Mouse (Mus musculus) frontal cortex, postnatal 14 days (tissue): ENCODE data around the gene Vps33b.

Experiments used
- DNase-seq, 2 experiments: peaks; one replicate each; pipeline ENCODE4 v3.0.0; 2022; ENCODE audit warnings: low spot score in 2 of 2

The Vps33b gene

DNA sequence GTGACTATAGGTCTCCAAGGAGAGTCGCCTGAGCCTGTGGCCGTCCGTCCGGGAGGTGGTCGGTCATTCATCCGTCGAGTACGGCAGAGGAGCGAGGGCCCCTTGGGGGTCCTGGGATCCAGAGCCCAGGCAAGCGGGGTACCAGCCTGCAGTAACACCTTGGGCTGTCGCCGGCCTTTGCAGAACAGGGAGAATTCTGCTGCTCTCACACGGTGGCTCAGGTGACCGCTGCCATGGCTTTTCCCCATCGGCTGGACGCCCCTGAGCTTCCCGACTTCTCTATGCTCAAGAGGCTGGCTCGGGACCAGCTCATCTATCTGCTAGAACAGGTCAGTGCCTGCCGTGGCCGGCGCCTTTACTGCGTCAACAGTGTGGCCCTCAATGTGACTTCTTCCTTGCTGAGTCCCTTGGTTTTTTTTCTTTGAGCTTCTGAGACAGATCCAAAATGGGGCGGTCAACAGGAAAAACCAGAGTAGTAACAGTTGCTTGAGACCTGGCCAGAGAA, 354 bp downstream of the Vps33b start:
- peak; percentile 27 to 38 for DNase-seq

GRCm38 (mm10) chr7:80273456-80273855, 4.0 kb downstream of the Vps33b start:
- DNase-seq: no peak

DNA sequence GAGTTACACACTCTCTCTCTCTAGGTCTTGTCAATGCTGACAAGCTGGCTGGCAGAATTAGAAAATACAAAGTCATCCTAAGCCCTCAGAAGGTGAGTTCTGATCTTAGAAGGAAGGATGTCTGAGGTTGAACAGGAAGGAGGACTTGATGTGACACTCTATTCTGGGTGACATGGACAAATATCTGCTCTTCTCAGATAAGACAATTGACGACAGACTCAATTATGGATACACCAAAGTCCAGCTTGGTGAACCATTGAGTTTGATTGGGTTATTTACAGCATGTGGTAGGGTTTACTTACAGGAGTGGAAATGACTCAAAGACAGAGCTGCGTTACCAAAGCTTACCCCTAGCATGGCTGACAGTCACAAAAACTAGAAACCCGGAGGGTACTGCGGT, 6.9 kb downstream of the Vps33b start:
- no peak for DNase-seq

GRCm38 (mm10) chr7:80280032-80280431, 10.6 kb downstream of the Vps33b start:
- DNase-seq: no peak

GRCm38 (mm10) chr7:80280998-80281397, 11.5 kb downstream of the Vps33b start:
- DNase-seq: no peak

DNA sequence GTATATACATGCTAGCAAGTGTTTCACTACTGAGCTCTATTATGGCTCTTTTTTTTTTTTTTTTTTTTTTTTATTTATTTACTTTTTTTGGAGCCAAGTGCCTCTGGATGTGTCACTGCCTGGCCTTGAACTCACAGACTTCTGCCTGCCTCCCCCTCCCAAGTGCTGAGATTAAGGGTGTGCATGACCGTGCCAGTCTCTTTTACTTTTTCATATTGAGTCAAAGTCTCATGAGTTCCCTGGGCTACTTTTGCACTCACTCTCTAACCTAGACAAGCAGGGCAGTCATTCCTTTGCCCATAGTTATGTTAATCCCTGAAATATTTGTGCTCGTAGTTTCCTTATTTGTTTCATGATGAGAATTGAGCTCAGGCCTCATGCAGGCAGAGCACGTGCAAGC, 12.2 kb downstream of the Vps33b start:
- DNase-seq: no peak

- no peak for DNase-seq
Observed at GRCm38 (mm10) chr7:80283226-80283918, 13.9 kb downstream of the Vps33b start.

- DNase-seq: no peak
Observed at GRCm38 (mm10) chr7:80284391-80284790, 14.9 kb downstream of the Vps33b start.

DNA sequence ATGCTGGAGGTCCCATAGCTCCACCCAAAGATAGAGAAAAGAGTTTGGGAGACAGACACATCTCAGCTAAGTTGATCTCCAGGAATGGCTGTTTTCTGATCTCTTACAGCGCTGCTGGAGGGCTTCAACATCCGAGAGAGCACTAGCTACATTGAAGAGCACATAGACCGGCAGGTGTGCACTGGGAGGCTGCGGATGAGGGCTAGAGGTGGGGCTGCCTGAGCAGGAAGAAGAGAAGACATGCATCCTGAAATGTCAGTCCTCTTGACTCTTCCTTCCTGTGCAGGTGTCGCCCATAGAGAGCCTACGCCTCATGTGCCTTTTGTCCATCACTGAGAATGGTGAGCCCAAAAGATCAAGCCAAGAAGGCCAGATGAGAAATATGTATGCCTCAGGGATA, 16.3 kb downstream of the Vps33b start:
- no peak for DNase-seq

GRCm38 (mm10) chr7:80287736-80288135, 18.3 kb downstream of the Vps33b start:
- no peak for DNase-seq

DNA sequence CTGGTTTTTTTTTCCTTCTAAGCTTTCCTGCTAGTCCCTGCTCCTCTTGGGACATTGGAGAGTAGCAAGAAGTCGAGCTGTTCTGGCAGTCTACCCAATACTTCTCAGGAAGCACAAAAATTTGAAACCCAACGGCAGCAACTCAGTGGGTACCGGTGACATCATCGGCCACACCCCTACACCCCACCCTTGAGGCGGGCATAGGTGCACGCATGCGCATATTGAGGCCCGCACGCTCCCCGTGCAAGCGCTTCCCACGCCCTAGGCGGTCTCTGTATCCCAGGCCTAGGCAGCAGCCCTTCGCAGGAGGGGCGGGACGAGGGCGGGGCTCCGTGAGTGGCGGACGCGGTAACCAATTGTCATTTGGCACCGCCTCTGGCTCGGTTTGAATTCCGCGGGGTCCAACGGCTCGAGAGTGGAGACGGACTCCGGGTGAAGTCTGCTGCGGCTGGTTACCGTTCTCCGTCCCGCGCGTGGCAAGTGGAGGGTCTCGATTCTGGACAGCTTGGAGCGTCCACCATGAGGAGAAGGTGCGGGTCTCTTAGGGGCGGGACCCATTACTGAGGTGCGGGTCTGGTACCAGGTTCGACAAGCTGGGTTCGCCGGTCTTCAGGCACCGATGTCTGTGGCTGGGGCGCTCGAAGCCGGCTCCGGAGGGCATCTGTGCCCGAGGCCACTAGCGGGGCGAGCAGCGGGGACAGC, 24.8 kb downstream of the Vps33b start, which contains the start of gene Prc1:
Gene Prc1, plus strand, starts transcription at position 389 of the 702 bp plus-strand sequence.
- DNase-seq: peak; percentile 96 to 98

DNA sequence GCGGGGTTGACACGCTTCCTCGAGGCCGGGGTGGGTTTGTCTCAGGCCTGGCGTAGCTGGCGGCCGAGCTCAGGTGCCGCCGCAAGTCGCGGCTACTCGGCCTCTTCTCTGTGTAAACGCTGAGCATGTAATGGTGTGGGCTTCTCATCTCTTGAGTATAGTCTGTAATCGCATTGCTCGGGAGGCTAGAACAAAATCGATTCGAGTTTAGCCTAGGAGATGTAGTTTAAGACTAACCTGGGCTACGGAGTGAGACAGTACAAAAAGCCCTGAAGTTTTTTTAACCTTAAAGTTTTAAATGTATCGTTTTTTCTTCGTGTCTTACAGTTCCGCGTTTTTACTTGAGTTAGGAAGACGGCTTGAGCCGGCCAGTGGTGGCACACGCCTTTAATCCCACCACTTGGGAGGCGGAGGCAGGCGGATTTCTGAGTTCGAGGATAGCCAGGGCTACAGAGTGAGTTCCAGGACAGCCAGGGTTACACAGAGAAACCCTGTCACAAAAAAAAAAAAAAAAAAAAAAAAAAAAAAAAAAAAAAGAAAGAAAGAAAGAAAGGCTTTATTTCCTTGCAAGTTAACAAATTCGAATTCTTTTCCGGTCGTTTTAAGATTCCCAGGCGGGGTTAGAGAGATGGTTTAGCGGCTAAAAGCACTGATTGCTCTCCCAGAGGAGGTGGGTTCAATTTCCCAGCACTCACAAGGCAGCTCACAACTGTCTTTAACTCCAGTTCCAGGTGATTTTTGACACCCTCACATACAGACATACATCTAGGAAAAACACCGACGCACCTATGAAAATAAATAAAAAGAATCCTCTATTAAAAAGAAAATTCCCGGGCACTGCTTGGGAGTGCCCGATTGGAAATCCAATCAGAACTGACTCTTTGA, 25.6 kb downstream of the Vps33b start:
- no peak for DNase-seq

DNA sequence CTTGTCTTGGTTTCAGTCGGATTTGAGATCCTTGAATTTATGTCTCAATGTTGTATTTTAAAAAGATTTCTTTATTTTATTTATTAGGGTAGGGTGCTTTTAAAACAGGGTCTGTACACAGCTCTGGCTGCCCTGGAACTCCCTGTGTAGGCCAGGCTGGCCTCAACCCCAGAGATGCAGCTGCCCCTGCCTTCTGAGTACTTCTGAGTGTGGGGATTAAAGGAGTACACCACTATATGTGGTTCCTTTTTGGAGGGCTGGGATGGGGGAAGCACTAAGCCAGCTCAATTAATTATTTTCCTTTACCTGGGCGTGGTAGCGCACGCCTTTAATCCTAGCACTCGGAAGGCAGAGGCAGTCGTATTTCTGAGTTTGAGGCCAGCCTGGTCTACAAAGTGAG, 27.0 kb downstream of the Vps33b start:
- DNase-seq: no peak

DNA sequence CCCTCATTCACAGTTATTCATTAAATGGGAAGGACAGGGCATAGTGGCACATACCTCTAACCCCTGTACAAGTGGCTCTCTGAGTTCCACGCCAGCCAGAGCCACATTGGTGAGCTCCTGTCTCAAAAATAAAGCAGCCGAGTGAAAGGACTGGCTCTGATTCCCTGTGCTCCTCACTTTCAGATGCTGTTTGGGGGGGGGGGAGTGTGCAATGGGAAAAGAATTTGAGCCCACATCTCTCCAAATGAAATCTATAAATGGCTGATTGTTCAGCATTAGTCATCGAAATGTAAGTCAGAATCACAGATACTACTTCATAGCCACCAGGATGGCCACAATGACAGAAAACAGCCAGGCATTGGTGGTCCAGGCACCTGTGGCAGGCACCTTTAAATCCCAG, 27.6 kb downstream of the Vps33b start:
- DNase-seq: no peak

DNA sequence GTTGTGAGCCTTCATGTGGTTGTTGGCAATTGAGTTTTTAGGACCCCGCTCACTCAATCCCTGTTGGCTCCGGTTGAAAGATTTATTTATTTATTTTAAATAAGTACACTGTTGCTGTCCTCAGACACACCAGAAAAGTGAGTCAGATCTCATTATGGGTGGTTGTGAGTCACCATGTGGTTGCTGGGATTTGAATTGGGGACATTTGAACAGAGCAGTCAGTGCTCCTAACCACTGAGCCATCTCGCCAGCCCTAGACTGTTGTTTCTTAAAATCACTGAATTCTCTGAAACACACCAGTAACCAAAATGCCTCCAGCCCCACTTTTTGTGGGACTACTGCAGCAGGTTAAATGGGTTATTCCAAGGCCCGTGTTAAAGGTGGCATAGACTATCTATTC, 29.3 kb downstream of the Vps33b start:
- DNase-seq: no peak

DNA sequence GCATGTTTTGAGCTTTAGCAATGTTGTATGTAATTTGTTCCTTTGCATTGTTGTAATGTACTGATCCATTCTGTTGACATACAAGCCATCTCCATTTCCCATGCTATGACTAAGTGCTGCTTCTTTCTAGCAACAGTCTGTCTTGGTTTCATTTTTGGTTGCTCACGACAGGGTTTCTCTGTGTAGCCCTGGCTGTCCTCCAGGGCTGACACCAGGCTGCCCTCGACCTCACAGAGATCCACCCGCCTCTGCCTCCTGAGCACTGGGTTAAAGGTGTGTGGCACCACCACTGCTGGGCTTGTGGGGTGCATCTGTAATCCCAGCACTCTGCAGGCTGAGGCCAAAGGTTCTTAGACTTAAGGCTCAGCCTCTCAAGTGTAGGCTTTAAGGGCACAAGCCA, 30.1 kb downstream of the Vps33b start:
- no peak for DNase-seq

DNA sequence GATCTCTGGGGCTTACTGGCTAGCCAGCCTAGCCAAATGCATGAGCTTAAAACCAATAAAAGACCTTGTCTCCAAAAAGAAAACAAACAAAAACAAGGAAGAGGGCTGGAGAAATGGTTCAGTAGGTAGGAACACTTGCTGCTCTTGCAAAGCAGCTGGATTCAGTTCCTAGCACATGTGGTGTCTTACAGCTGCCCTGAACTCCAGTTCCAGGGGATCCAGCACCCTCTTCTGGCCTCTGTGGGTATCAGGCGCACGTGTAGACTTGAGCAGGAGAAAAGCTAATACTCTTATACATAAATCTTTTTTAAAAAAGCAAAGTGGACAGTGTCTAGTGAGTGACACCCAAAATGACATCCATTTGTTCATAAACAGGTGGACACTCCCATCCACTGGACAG, 32.1 kb downstream of the Vps33b start:
- no peak for DNase-seq

- no peak for DNase-seq
Observed at GRCm38 (mm10) chr7:80307766-80308165, 38.3 kb downstream of the Vps33b start.

DNA sequence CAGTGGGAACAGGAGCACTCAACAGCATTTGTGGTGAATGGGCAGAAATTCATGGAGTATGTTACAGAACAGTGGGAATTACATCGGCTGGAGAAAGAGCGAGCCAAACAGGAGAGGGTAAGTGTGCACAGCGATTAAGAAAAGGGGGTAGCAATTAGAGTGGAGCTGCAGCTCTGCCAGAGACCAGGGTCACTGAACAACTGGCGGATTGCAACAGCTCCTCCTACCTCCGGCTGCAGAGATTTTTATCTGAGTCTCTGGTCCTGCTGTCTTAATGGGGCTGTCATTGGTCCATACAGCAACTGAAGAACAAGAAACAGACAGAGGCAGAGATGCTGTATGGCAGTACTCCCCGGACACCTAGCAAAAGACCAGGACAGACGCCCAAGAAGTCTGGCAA, 41.3 kb downstream of the Vps33b start:
- no peak for DNase-seq

- no peak for DNase-seq
Observed at GRCm38 (mm10) chr7:80315733-80316132, 46.3 kb downstream of the Vps33b start.

DNA sequence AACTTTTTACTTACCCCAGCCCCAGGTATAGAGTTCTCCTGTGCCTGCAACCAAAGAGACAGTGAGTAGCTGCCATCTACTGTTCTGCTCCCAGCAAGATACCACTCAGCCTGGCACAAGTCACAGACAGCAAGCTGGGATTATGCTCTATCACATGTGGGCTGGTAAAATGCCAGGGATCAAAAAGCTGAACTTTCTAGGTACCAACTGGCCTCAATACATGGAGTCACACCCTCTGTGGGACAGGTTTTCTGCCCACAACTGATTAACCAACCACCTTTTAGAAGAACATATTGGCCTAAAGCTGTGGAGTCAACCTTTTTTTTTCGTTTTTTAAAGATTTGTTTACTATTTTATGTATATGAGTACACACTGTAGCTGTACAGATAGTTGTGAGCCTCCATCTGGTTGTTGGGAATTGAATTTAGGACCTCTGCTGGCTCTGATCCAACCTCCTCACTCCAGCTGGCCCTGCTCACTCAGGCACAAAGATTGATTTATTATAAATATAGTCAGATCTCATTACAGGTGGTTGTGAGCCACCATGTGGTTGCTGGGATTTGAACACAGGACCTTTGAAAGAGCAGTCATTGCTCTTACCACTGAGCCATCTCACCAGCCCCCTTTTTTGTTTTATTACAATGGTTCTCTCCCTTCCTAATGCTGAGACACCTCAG, 48.1 kb downstream of the Vps33b start:
- no peak for DNase-seq

- DNase-seq: no peak
Observed at GRCm38 (mm10) chr7:80318670-80319069, 49.2 kb downstream of the Vps33b start.
